Mouse (Mus musculus): Measurements from ENCODE around the gene Cenpe.

DNA sequence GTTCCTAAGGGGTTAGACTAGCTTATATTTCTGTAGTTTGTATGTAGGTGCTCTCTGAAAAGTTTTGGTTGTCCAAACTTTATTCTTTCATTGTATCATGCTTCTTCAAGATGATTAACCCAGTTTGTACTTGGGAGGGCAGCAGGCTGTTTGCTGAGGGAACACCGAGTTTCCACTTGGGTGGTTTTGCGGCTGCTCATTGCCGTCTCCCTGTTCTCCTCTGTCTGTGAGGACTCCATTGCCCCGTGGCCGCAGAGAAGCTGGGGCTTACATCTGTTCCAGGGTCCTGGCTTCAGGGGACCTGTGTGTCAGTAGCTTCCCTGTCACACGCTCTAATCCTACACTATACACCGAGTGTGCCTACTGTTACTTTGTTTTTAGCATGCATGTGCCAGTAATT, 47.9 kb downstream of the Cenpe start:
- TF ChIP-seq POLR2A (IDR thresholded peaks at IDR 0.05; ENCODE audit: borderline replicate concordance, control insufficient read depth, low read depth, low read length) (no peak), CTCF (IDR thresholded peaks at IDR 0.05; ENCODE audit: control insufficient read depth, insufficient read depth, low read length) (no peak)
